Mouse (Mus musculus) embryonic stem cell, embryonic (primary cell): Measurements from ENCODE around the gene Urgcp.

Experiments used
- CTCF ChIA-PET, 4 experiments: fragments of 300-600 bp in 2 of 4; fragments of 350-600 bp in 2 of 4; sonication (Branson Sonifier 250); formaldehyde crosslinking; loops; one replicate each; lab custom pipeline; 2022; ENCODE audit warnings: inconsistent platforms in 2 of 4; lab: Charles Lee
- POLR2A ChIA-PET, 4 experiments: fragments of 300-600 bp in 2 of 4; fragments of 350-600 bp in 2 of 4; sonication (Branson Sonifier 250); formaldehyde crosslinking; loops; one replicate each; lab custom pipeline; 2022; ENCODE audit warnings: antibody characterized with exemption in 4 of 4, inconsistent platforms in 1 of 4; lab: Charles Lee

The Urgcp gene

GRCm38 (mm10) chr11:5740965-5741627 lies 21.1 kb downstream of the Urgcp start:
- POLR2A ChIA-PET = interaction anchor here (0.6 to 4.3 kb wide), 31 partner anchors 8 to 885 kb away, joined by 3 to 29 read pairs (median 5); partner anchors contain the start of genes Urgcp (in 4 of the 4), Dbnl (in 3 of the 4), Ccdc117 (in 1 of the 4) and Mrps24 (in 1 of the 4)
- CTCF ChIA-PET = interaction anchor here in 3 of 4 experiments (0.6 to 1.7 kb wide), 8 partner anchors 18 to 1051 kb away, joined by 3 to 8 read pairs (median 4); partner anchors contain the start of gene Urgcp (in 1 of the 3)

- ChIA-PET POLR2A (interaction anchor here in 3 of 4 experiments (1.0 to 4.3 kb wide), 21 partner anchors 8 to 242 kb away, joined by 3 to 29 read pairs (median 6); partner anchors contain the start of genes Urgcp (in 3 of the 3) and Dbnl (in 2 of the 3)), CTCF (interaction anchor here in 1 of 4 experiments (0.6 to 1.7 kb wide), 4 partner anchors 21 to 481 kb away, joined by 3 to 5 read pairs (median 3); partner anchors contain the start of gene Urgcp)
Measured at GRCm38 (mm10) chr11:5740599-5740964, 21.6 kb downstream of the Urgcp start.

GRCm38 (mm10) chr11:5739846-5740245 lies 22.3 kb downstream of the Urgcp start:
- POLR2A ChIA-PET = interaction anchor here in 3 of 4 experiments (0.7 to 3.9 kb wide), 11 partner anchors 10 to 37 kb away, joined by 3 to 19 read pairs (median 4); partner anchors contain the start of genes Mrps24 (in 2 of the 3) and Urgcp (in 2 of the 3)
- CTCF ChIA-PET = interaction anchor here in 1 of 4 experiments (0.6 kb wide), 1 partner anchor 783 kb away, joined by 3 read pairs; no protein-coding TSS in a partner anchor

- ChIA-PET POLR2A (interaction anchor here in 3 of 4 experiments (0.6 to 3.9 kb wide), 11 partner anchors 9 to 230 kb away, joined by 3 to 19 read pairs (median 4); partner anchors contain the start of genes Mrps24 (in 2 of the 3) and Urgcp (in 2 of the 3)), CTCF (interaction anchor here in 2 of 4 experiments (0.7 to 1.6 kb wide), 2 partner anchors 14 to 147 kb away, joined by 4 to 6 read pairs; no protein-coding TSS in a partner anchor)
Measured at GRCm38 (mm10) chr11:5738888-5739632, 23.1 kb downstream of the Urgcp start.

GRCm38 (mm10) chr11:5737137-5737536 lies 25.0 kb downstream of the Urgcp start:
- CTCF ChIA-PET = interaction anchor here in 1 of 4 experiments (0.7 kb wide), 1 partner anchor 218 kb away, joined by 3 read pairs; no protein-coding TSS in a partner anchor
- POLR2A ChIA-PET = interaction anchor here in 1 of 4 experiments (1.5 kb wide), 1 partner anchor 95 kb away, joined by 3 read pairs; no protein-coding TSS in a partner anchor

GRCm38 (mm10) chr11:5734323-5734722 lies 27.9 kb downstream of the Urgcp start:
- POLR2A ChIA-PET = interaction anchor here in 3 of 4 experiments (0.5 to 2.0 kb wide), 15 partner anchors 10 to 787 kb away, joined by 3 to 11 read pairs (median 4); partner anchors contain the start of genes Urgcp (in 2 of the 3) and Mrps24 (in 1 of the 3)
- CTCF ChIA-PET = interaction anchor here in 2 of 4 experiments (0.5 kb wide), 3 partner anchors 143 to 543 kb away, joined by 3 read pairs; no protein-coding TSS in a partner anchor

- POLR2A ChIA-PET = interaction anchor here in 3 of 4 experiments (0.7 to 5.1 kb wide), 12 partner anchors 9 to 212 kb away, joined by 3 to 31 read pairs (median 4); partner anchors contain the start of genes Mrps24 (in 1 of the 3), Urgcp (in 1 of the 3) and Xbp1 (in 1 of the 3)
- CTCF ChIA-PET = interaction anchor here in 1 of 4 experiments (0.9 to 1.1 kb wide), 2 partner anchors 10 to 41 kb away, joined by 3 read pairs; no protein-coding TSS in a partner anchor
Measured at GRCm38 (mm10) chr11:5732401-5732800, 29.8 kb downstream of the Urgcp start.

- ChIA-PET CTCF (interaction anchor here in 2 of 4 experiments (0.5 to 1.9 kb wide), 3 partner anchors 13 to 223 kb away, joined by 3 to 4 read pairs (median 3); no protein-coding TSS in a partner anchor), POLR2A (interaction anchor here in 2 of 4 experiments (0.9 to 5.1 kb wide), 9 partner anchors 10 to 188 kb away, joined by 3 to 31 read pairs (median 4); partner anchors contain the start of genes Mrps24 (in 2 of the 2), Ccdc117 (in 1 of the 2) and Urgcp (in 1 of the 2))
Measured at GRCm38 (mm10) chr11:5729582-5729981, 32.6 kb downstream of the Urgcp start.

- ChIA-PET POLR2A (interaction anchor here in 3 of 4 experiments (0.6 to 8.9 kb wide), 20 partner anchors 9 to 197 kb away, joined by 3 to 129 read pairs (median 7); partner anchors contain the start of genes Urgcp (in 2 of the 3), Pgam2 (in 1 of the 3) and Polm (in 1 of the 3)), CTCF (interaction anchor here in 3 of 4 experiments (0.7 to 1.5 kb wide), 4 partner anchors 11 to 167 kb away, joined by 3 to 4 read pairs (median 3); no protein-coding TSS in a partner anchor)
Measured at GRCm38 (mm10) chr11:5718611-5719354, 43.4 kb downstream of the Urgcp start.

- ChIA-PET CTCF (interaction anchor here (0.6 to 1.5 kb wide), 10 partner anchors 10 to 363 kb away, joined by 3 to 7 read pairs (median 3); partner anchors contain the start of gene Urgcp (in 1 of the 4)), POLR2A (interaction anchor here (0.6 to 8.9 kb wide), 35 partner anchors 9 to 622 kb away, joined by 3 to 129 read pairs (median 7); partner anchors contain the start of genes Urgcp (in 4 of the 4), Dbnl (in 1 of the 4), Pgam2 (in 1 of the 4) and Xbp1 (in 1 of the 4))
Measured at GRCm38 (mm10) chr11:5716938-5717705, 45.1 kb downstream of the Urgcp start.

GRCm38 (mm10) chr11:5716246-5716645 lies 45.9 kb downstream of the Urgcp start:
- ChIA-PET POLR2A (interaction anchor here (0.5 to 8.9 kb wide), 44 partner anchors 9 to 730 kb away, joined by 3 to 129 read pairs (median 5); partner anchors contain the start of genes Urgcp (in 4 of the 4), Dbnl (in 2 of the 4), Ap1b1 (in 1 of the 4) and Xbp1 (in 1 of the 4)), CTCF (interaction anchor here (0.6 to 1.9 kb wide), 14 partner anchors 9 to 852 kb away, joined by 3 to 9 read pairs (median 4); partner anchors contain the start of gene Urgcp (in 2 of the 4))

GRCm38 (mm10) chr11:5715630-5716105 lies 46.5 kb downstream of the Urgcp start, which contains the start of gene Mrps24:
Gene Mrps24 (minus strand): TSS chr11:5715680.
- CTCF ChIA-PET = interaction anchor here (0.5 to 1.9 kb wide), 16 partner anchors 8 to 932 kb away, joined by 3 to 9 read pairs (median 3); partner anchors contain the start of gene Urgcp (in 1 of the 4)
- POLR2A ChIA-PET = interaction anchor here (0.5 to 8.9 kb wide), 43 partner anchors 8 to 621 kb away, joined by 3 to 129 read pairs (median 4); partner anchors contain the start of genes Urgcp (in 4 of the 4), Dbnl (in 1 of the 4) and Xbp1 (in 1 of the 4)

- POLR2A ChIA-PET = interaction anchor here (0.6 to 8.9 kb wide), 33 partner anchors 8 to 758 kb away, joined by 3 to 129 read pairs (median 5); partner anchors contain the start of genes Urgcp (in 3 of the 4), Dbnl (in 1 of the 4) and Xbp1 (in 1 of the 4)
- CTCF ChIA-PET = interaction anchor here (0.5 to 1.9 kb wide), 10 partner anchors 7 to 933 kb away, joined by 3 to 8 read pairs (median 3); partner anchors contain the start of gene Urgcp (in 1 of the 4)
Measured at GRCm38 (mm10) chr11:5715179-5715578, 47.0 kb downstream of the Urgcp start.
